Mouse (Mus musculus): ENCODE data around the gene Apoc2. TPM values are rescaled to one million over a fixed set of nuclear protein-coding genes. Genes with fewer than 3 reads are reported as not detected.

Gene Apoc2
- not detected for polyA plus RNA-seq (2017; shearing (Covaris generic))

GRCm38 (mm10) chr7:19677872-19678271, at the start of gene Apoc2:
Apoc2 (minus strand) TSS chr7:19677941.

DNA sequence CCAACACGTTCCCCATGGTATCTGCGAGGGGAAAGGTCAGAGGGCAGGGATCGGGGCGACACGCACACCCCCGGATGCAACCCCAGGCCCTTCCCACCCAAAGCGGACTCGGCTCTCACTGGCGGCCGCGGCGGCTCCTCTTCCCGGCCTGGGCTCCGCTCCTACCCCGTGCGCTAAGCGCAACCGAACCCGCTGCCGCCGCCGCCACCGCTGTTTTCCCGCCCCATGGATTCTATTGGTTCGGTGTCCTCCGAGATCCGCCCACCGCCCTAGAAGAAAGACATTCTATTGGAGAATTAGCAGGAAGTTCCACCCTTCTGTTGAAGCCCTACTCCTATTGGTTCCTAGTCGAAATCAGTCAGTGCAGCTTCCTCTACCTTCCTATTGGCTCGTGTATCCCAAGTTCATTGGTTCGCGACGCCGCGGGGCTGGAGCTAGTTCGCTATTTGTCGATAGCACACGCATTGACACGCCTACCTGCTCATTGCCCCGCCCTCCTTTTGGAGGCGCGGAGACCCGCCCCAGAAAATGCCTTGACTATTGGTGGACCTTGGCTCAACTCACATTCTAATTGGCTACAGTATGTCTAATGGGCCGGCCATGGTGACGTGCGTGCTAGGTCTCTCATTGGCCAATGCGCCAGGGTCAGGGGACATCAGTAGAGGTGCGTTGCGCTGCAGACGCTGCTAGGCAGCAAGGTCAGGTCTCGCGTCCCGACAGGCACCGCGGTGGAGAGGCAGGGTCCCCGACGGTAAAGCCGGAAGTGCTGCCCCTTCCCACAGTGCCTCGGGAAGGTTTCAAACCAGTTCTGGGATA, 37.7 kb upstream of the Apoc2 start, which contains the start of gene Tomm40:
TSS of gene Tomm40 (minus strand) at position 200 of the 816 bp plus-strand sequence.

GRCm38 (mm10) chr7:19698907-19699826, 21.4 kb upstream of the Apoc2 start, which contains the start of gene Apoe:
Apoe (minus strand) TSS chr7:19699188.

DNA sequence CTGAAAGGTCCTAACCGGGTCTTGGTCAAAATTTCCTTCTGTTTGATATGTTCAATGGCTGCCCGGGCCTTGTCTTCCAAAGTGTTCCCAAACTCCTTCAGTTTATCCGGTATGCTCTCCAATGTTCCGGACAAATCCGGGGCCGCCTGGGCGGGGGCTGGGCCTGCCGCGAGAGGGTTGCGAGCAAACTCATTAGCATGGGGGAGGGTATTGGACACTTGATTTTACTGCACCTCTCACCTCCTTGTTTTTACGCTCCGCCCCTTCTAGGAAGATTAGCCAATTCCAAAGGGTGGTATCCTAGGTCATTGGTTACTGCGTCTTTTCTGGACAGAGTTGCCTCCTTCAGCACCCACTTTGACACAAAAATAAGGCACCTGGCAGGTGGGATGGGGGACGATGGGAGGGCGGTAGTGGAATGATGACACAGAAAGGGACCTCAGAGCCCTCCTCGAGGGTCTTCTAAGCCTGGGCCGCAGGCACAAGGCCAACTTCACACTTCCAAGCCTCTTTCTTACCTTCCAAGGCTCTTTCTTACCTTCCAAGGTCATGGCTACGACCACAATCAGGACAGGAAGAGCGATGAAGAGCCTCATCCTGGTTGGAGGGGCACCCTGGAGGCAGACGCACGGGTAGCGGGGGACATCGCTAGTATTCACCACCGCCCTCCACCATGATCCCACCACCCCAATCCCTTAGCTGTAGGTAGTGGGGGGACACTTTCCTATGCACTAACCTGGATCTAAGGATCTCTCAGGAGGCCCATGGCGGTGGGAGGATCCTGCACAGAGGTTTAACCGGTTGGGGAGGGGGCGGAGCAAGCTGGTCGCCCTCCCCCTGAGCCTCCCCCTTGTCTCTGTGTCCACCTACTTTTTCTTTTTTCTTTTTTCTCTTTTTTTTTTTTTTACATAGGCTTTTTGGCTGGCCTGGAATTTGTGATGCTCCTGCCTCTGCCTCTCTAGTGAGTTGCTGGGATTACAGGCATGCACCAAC, 14.4 kb upstream of the Apoc2 start, which contains the start of gene Apoc1:
TSS of gene Apoc1 (minus strand) at position 788 of the 993 bp plus-strand sequence.

GRCm38 (mm10) chr7:19681202-19681694, 3.5 kb upstream of the Apoc2 start, which contains the start of the genes Gm44805 and Apoc4:
Gm44805 (minus strand) TSS chr7:19681423.
Apoc4 (minus strand) TSS chr7:19681479.

DNA sequence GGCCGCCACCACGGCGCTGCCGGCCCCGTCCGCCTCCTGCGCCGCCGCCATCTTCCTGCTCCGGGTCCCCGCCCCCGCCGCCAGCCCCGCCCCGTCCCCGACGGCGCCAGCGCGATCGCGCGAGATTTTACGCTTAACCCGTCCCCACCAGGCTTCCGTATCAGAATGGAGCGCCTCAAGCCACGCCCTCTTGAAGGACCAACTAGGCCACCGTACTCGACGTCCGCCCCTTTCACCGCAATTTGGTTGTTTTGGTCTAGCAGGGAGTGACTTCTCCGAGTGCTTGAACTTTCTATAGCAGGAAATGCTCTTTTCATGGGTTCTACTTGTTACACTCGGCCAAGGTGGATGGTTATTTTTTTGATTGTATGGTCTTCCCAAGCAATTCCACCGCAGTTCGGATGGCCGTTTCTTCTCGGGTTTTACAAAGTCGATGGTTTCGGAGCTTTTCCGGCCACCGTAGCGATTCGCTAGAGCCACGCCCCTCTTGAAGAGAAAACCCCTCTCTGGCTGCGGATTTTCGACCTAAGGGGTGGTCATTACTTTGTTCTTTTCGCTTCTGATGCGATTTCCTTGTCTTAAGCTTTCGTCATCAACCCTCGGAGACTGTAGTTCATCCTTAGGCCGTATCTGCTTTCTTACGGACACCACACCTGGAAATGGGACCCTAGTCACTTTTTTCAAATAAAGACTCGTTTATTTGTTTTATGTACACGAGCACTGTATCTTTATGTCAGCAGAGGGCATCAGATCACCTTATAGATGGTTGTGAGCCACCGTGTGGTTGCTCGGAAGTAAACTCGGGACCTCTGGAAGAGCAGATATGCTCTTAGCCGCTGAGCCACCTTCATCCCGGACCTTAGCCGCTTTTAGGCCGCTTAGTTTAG, 12.5 kb downstream of the Apoc2 start, which contains the start of gene Clptm1:
TSS of gene Clptm1 (minus strand) at position 79 of the 887 bp plus-strand sequence.

DNA sequence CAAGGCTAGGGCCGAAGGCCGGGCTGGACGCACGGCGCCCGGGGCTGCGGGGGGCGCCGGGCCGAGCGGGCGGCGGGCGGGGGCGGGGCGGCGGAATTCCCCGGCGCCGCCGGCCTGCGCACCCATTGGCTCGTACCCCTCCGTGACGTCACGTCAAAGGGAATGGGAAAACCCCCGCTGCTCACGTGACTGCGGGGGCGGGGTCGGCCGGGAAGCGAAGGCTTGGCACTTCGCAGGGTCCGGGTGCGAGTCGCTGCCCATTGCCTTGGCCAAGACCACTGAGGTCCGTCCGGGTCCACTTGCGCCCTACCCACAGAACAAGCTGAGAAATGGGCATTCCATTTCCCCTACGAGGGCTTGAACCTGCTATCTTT, 48.4 kb downstream of the Apoc2 start, which contains the start of gene Relb:
TSS of gene Relb (minus strand) at position 78 of the 374 bp plus-strand sequence.

Other genes starting within 250 kb of the Apoc2 start
- 1 to 10 TPM; 6.1 to 8.5 TPM for gene Mark4, start 219.1 kb downstream of the Apoc2 start, polyA plus RNA-seq (2017; shearing (Covaris generic))
- under 1 TPM in 1 of 2 experiments, not detected in 1; 0.09 TPM for gene Exoc3l2, start 214.6 kb downstream of the Apoc2 start, polyA plus RNA-seq (2017; shearing (Covaris generic))
- gene Bloc1s3, start 169.6 kb downstream of the Apoc2 start, polyA plus RNA-seq (2017; shearing (Covaris generic)): 1 to 10 TPM; 9.1 to 9.8 TPM
- 100 to 1,000 TPM in 1 of 2 experiments, 10 to 100 TPM in 1; 79.0 to 101 TPM for gene Trappc6a, start 169.5 kb downstream of the Apoc2 start, polyA plus RNA-seq (2017; shearing (Covaris generic))
- under 1 TPM in 1 of 2 experiments, not detected in 1; 0.60 TPM for gene Nkpd1, start 160.1 kb downstream of the Apoc2 start, polyA plus RNA-seq (2017; shearing (Covaris generic))
- gene Ppp1r37, start 114.9 kb downstream of the Apoc2 start, polyA plus RNA-seq (2017; shearing (Covaris generic)): 10 to 100 TPM; 15.7 to 15.9 TPM
- gene Zfp296, start 100.7 kb downstream of the Apoc2 start, polyA plus RNA-seq (2017; shearing (Covaris generic)): 1 to 10 TPM in 1 of 2 experiments, under 1 TPM in 1; 0.94 to 1.7 TPM
- gene Gemin7, start 100.3 kb downstream of the Apoc2 start, polyA plus RNA-seq (2017; shearing (Covaris generic)): 100 to 1,000 TPM; 111 to 136 TPM
- gene Clasrp, start 73.5 kb downstream of the Apoc2 start, polyA plus RNA-seq (2017; shearing (Covaris generic)): 10 to 100 TPM; 59.6 to 76.8 TPM
- gene Relb, start 48.5 kb downstream of the Apoc2 start, polyA plus RNA-seq (2017; shearing (Covaris generic)): 100 to 1,000 TPM in 1 of 2 experiments, 10 to 100 TPM in 1; 95.9 to 105 TPM
- 100 to 1,000 TPM; 150 to 152 TPM for gene Clptm1, start 12.9 kb downstream of the Apoc2 start, polyA plus RNA-seq (2017; shearing (Covaris generic))
- not detected for gene Gm44805, start 3.5 kb upstream of the Apoc2 start, polyA plus RNA-seq (2017; shearing (Covaris generic))
- gene Apoc4, start 3.5 kb upstream of the Apoc2 start, polyA plus RNA-seq (2017; shearing (Covaris generic)): under 1 TPM in 1 of 2 experiments, not detected in 1; 0.07 TPM
- 1 to 10 TPM in 1 of 2 experiments, not detected in 1; 1.5 TPM for gene Apoc1, start 14.7 kb upstream of the Apoc2 start, polyA plus RNA-seq (2017; shearing (Covaris generic))
- gene Apoe, start 21.2 kb upstream of the Apoc2 start, polyA plus RNA-seq (2017; shearing (Covaris generic)): 10 to 100 TPM; 10.9 to 46.1 TPM
- gene Tomm40, start 37.5 kb upstream of the Apoc2 start, polyA plus RNA-seq (2017; shearing (Covaris generic)): 10 to 100 TPM; 74.3 to 77.1 TPM
- gene Nectin2, start 72.5 kb upstream of the Apoc2 start, polyA plus RNA-seq (2017; shearing (Covaris generic)): under 1 TPM; 0.10 to 0.84 TPM
- gene Bcam, start 93.1 kb upstream of the Apoc2 start, polyA plus RNA-seq (2017; shearing (Covaris generic)): 10 to 100 TPM in 1 of 2 experiments, 1 to 10 TPM in 1; 2.3 to 15.9 TPM
- 1 to 10 TPM in 1 of 2 experiments, under 1 TPM in 1; 0.25 to 1.3 TPM for gene Cblc, start 118.9 kb upstream of the Apoc2 start, polyA plus RNA-seq (2017; shearing (Covaris generic))
- 100 to 1,000 TPM in 1 of 2 experiments, 10 to 100 TPM in 1; 88.9 to 130 TPM for gene Bcl3, start 144.8 kb upstream of the Apoc2 start, polyA plus RNA-seq (2017; shearing (Covaris generic))
- gene Gm19345, start 174.1 kb upstream of the Apoc2 start, polyA plus RNA-seq (2017; shearing (Covaris generic)): not detected
- under 1 TPM in 1 of 2 experiments, not detected in 1; 0.10 TPM for gene Ceacam16, start 183.4 kb upstream of the Apoc2 start, polyA plus RNA-seq (2017; shearing (Covaris generic))
- gene Ceacam19, start 210.0 kb upstream of the Apoc2 start, polyA plus RNA-seq (2017; shearing (Covaris generic)): under 1 TPM in 1 of 2 experiments, not detected in 1; 0.06 TPM
- 10 to 100 TPM; 27.5 to 32.5 TPM for gene Pvr, start 243.2 kb upstream of the Apoc2 start, polyA plus RNA-seq (2017; shearing (Covaris generic))

Measured in inflammation-experienced regulatory T-cells (primary cell).